Mouse (Mus musculus) WW6 (cell line): ENCODE data around the gene Gm21671.
"Not testable (repeated sequence)": the region's sequence is repeated elsewhere in the genome, so short reads cannot be mapped to it uniquely, and the experiment has no call there.

Experiments
- DNase-seq: peaks from one replicate; pipeline ENCODE4 v3.0.0-alpha.2; 2013; ENCODE audit warnings: low read depth, low spot score

The Gm21671 gene

DNA sequence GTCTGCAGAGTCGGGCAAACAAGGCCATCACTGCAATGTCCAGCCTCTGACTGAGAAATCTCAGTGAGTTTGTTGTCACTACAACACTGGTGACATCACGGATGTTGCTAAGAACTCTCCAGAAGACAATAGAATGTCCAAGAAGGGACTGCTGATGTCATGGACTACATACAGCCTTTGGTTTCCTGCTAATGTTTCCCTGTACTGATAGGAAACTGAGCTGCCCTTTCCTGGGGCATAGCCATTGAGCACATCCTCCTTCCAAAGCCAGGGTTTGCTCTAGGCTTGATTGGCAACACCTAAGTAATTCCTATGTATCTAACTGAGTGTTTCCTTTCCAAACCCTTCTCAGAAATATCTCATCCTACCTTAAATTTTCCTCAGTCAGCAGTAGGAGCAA, at the start of gene Gm21671:
Gene Gm21671, minus strand, starts transcription at position 101 of the 400 bp plus-strand sequence.
- DNase-seq, result not testable (repeated sequence)

- not testable (repeated sequence) for DNase-seq
Measured at GRCm38 (mm10) chr5:25988550-25988949, 34.3 kb upstream of the Gm21671 start, which contains the start of gene Gm21698. Gm21698 (minus strand) TSS chr5:25988650.

GRCm38 (mm10) chr5:25972563-25972962, 18.3 kb upstream of the Gm21671 start, which contains the start of gene Gm21680:
Gm21680 (minus strand) TSS chr5:25972663.
- DNase-seq, result not testable (repeated sequence)

DNA sequence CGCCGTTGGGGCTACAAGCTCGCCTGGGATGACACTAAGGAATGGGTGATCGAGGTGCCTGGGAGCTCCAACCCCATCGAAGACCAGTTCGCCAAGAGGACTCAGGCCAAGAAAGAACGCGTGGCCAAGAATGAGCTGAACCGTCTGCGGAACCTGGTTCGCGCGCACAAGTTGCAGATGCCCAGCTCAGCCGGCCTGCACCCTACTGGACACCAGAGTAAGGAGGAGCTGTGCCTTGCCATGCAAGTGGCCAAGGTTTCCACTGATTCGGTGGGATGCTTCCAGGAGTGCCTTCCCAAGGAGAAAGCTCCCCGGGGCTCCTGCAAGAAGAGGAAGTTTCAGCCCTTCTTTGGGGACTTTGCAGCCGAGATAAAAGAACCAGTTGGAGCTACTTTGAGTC, 2.8 kb upstream of the Gm21671 start:
- DNase-seq, result not testable (repeated sequence)

DNA sequence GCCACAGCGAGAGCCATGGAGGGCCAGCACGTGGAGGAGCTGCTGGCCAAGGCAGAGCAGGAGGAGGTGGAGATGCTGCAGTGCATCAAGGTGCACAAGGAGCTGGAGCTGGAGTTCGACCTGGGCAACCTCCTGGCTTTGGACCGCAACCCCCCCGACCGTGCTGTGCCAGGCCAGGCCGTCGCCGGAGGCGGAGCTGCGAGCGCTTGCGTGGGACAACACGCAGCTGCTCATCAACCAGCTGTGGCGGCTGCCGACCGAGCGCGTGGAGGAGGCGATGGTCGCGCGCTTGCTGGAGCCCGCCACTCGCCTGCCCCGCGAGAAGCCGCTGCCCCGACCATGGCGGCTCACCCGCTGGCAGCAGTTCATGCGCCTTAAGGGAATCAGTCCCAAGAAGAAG, 2.4 kb upstream of the Gm21671 start:
- DNase-seq, result peak; percentile 18

- DNase-seq, result not testable (repeated sequence)
Measured at GRCm38 (mm10) chr5:25945391-25945790, 8.8 kb downstream of the Gm21671 start.

DNA sequence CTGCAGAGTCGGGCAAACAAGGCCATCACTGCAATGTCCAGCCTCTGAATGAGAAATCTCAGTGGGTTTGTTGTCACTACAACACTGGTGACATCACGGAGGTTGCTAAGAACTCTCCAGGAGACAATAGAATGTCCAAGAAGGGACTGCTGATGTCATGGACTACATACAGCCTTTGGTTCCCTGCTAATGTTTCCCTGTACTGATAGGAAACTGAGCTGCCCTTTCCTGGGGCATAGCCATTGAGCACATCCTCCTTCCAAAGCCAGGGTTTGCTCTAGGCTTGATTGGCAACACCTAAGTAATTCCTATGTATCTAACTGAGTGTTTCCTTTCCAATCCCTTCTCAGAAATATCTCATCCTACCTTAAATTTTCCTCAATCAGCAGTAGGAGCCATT, 11.9 kb downstream of the Gm21671 start, which contains the start of gene Gm21663:
Gene Gm21663, minus strand, starts transcription at position 101 of the 400 bp plus-strand sequence.
- DNase-seq, result not testable (repeated sequence)
